ENCODE assay signal across 15 mouse cellular contexts in the genomic region with DNA sequence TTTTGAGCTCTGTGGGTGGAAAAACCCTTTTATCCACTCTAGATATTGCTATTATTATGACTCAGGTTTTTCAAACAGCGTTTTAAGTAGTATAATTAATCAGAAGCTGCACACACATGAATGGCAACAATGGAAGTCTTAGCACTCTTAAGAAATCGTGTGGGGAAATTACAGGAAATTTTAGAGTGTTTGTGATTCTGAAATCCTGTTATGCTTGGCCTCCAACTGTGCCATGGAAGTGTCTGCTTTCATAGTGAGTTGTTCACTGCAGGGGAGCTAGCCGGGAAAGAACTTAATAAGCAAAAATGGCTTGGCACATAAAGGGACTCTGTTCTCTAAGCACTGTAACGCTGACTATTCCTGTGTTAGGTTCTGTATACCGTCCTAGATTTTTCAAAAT.
DNase-seq lines count a peak whose midpoint lies in the region; ATAC-seq and TF ChIP-seq lines count a peak whose summit lies in the region.
"Had no signal": no experiment of that assay in that cellular context is flagged by ENCODE, and none has a peak within 500 bp of the region (broad histone marks: within the 10 kb centered on the region; RNA-seq: fewer than 3 reads in every experiment).

No protein-coding gene starts in this region.

- H3K4me1 ChIP-seq in embryonic facial prominence, embryonic 11.5 days (ENCODE audit: control insufficient read depth, insufficient read depth, low read length): no peaks in the 10 kb centered on the region
- no peaks in the 10 kb centered on the region for H3K4me1 ChIP-seq in embryonic facial prominence, embryonic 10.5 days
- no peaks in the 10 kb centered on the region for H3K4me1 ChIP-seq in forebrain, embryonic 16.5 days (replicated peaks; ENCODE audit: control insufficient read depth, insufficient read depth, low read length)
- H3K4me1 ChIP-seq in limb, embryonic 14.5 days (ENCODE audit: control insufficient read depth, insufficient read depth, low read length): 0 out of 2 replicates have a peak, but pooled peaks cover 3% of the 10 kb centered on the region
- H3K4me1 ChIP-seq: embryonic facial prominence, embryonic 12.5 days had no signal

- ATAC-seq in embryonic facial prominence, embryonic 11.5 days (replicated peaks; ENCODE audit: insufficient number of reproducible peaks, low FRiP score, low TSS enrichment, low read depth): no peak
- ATAC-seq in forebrain, embryonic 16.5 days: peak; percentile 88
- no peak for ATAC-seq in limb, embryonic 14.5 days (ENCODE audit: low FRiP score, low read depth)
- ATAC-seq: liver, postnatal 0 days had no signal

- no peak overlapping the region for H3K27ac ChIP-seq in embryonic facial prominence, embryonic 11.5 days (replicated peaks; ENCODE audit: low read depth, low read length)
- H3K27ac ChIP-seq in embryonic facial prominence, embryonic 10.5 days (replicated peaks): no peak overlapping the region
- H3K27ac ChIP-seq in forebrain, embryonic 16.5 days (ENCODE audit: low read length): no peak overlapping the region
- H3K27ac ChIP-seq in limb, embryonic 14.5 days (replicated peaks; ENCODE audit: low read depth, low read length): no peak overlapping the region
- H3K27ac ChIP-seq: embryonic facial prominence, embryonic 12.5 days had no signal

- DNase-seq in embryonic facial prominence, embryonic 11.5 days (ENCODE audit: low spot score): peak; percentile 19
- no peak for DNase-seq in embryonic facial prominence, embryonic 10.5 days (ENCODE audit: low spot score)
- DNase-seq in brain, adult 2 months (ENCODE audit: low read depth, low spot score): peak; percentile 43
- peak; percentile 4 for DNase-seq in limb, embryonic 14.5 days (ENCODE audit: low spot score)
- no peak for DNase-seq in frontal cortex, postnatal 14 days (ENCODE audit: low spot score in 2 of 2)
- DNase-seq in cerebellum, adult 11 months: no peak
- DNase-seq in lung, postnatal 4 days: no peak
- DNase-seq: adrenal gland, postnatal 14 days; cerebellum, adult 11-12 months; heart, postnatal 4 days; kidney, adult 2 months; liver, postnatal 0 days; right cerebral cortex, postnatal 14 days had no signal

- H3K4me3 ChIP-seq in embryonic facial prominence, embryonic 11.5 days (ENCODE audit: low read depth, low read length): no peak overlapping the region
- no peak overlapping the region for H3K4me3 ChIP-seq in embryonic facial prominence, embryonic 10.5 days
- no peak overlapping the region for H3K4me3 ChIP-seq in forebrain, embryonic 16.5 days (replicated peaks; ENCODE audit: low read length)
- no peak overlapping the region for H3K4me3 ChIP-seq in limb, embryonic 14.5 days (replicated peaks; ENCODE audit: low read length)
- H3K4me3 ChIP-seq: embryonic facial prominence, embryonic 12.5 days had no signal

- no peaks in the 10 kb centered on the region for H3K9me3 ChIP-seq in embryonic facial prominence, embryonic 11.5 days (replicated peaks; ENCODE audit: control insufficient read depth, low read length)
- H3K9me3 ChIP-seq in embryonic facial prominence, embryonic 10.5 days: no peaks in the 10 kb centered on the region
- no peaks in the 10 kb centered on the region for H3K9me3 ChIP-seq in forebrain, embryonic 16.5 days (ENCODE audit: control insufficient read depth, low read length)
- H3K9me3 ChIP-seq in limb, embryonic 14.5 days (ENCODE audit: control insufficient read depth, low read length): no peaks in the 10 kb centered on the region
- H3K9me3 ChIP-seq: embryonic facial prominence, embryonic 12.5 days had no signal

- no peaks in the 10 kb centered on the region for H3K27me3 ChIP-seq in embryonic facial prominence, embryonic 11.5 days (ENCODE audit: control insufficient read depth, insufficient read depth, low read length)
- H3K27me3 ChIP-seq in embryonic facial prominence, embryonic 10.5 days (replicated peaks; ENCODE audit: low read depth, poor library complexity, severe bottlenecking): no peaks in the 10 kb centered on the region
- no peaks in the 10 kb centered on the region for H3K27me3 ChIP-seq in forebrain, embryonic 16.5 days (replicated peaks; ENCODE audit: control insufficient read depth, insufficient read depth, low read length)
- H3K27me3 ChIP-seq in limb, embryonic 14.5 days (ENCODE audit: control insufficient read depth, insufficient read depth, low read length): no peaks in the 10 kb centered on the region
- H3K27me3 ChIP-seq: embryonic facial prominence, embryonic 12.5 days had no signal

- no peak overlapping the region for H3K4me2 ChIP-seq in embryonic facial prominence, embryonic 11.5 days (ENCODE audit: low read depth, low read length)
- no peak overlapping the region for H3K4me2 ChIP-seq in forebrain, embryonic 16.5 days (ENCODE audit: low read length)
- H3K4me2 ChIP-seq in limb, embryonic 14.5 days (replicated peaks; ENCODE audit: low read depth, low read length, severe bottlenecking): no peak overlapping the region
- H3K4me2 ChIP-seq: embryonic facial prominence, embryonic 12.5 days had no signal

- no peak overlapping the region for H3K9ac ChIP-seq in embryonic facial prominence, embryonic 11.5 days (replicated peaks; ENCODE audit: low read length)
- H3K9ac ChIP-seq in forebrain, embryonic 16.5 days (replicated peaks; ENCODE audit: low read depth, low read length): no peak overlapping the region
- H3K9ac ChIP-seq in limb, embryonic 14.5 days (ENCODE audit: low read depth, low read length, severe bottlenecking): no peak overlapping the region
- H3K9ac ChIP-seq: embryonic facial prominence, embryonic 12.5 days; liver, postnatal 0 days had no signal

- H3K36me3 ChIP-seq in embryonic facial prominence, embryonic 11.5 days (replicated peaks; ENCODE audit: control insufficient read depth, insufficient read depth, low read depth, low read length): no peaks in the 10 kb centered on the region
- no peaks in the 10 kb centered on the region for H3K36me3 ChIP-seq in embryonic facial prominence, embryonic 10.5 days (replicated peaks)
- no peaks in the 10 kb centered on the region for H3K36me3 ChIP-seq in forebrain, embryonic 16.5 days (ENCODE audit: control insufficient read depth, insufficient read depth)
- no peaks in the 10 kb centered on the region for H3K36me3 ChIP-seq in limb, embryonic 14.5 days (ENCODE audit: control insufficient read depth, insufficient read depth, low read length)
- H3K36me3 ChIP-seq: embryonic facial prominence, embryonic 12.5 days had no signal

- WGBS in embryonic facial prominence, embryonic 11.5 days: 42% methylated on average over 5 of the region's 5 CpGs
- WGBS in embryonic facial prominence, embryonic 10.5 days: 42% methylated on average over 5 of the region's 5 CpGs
- WGBS in forebrain, embryonic 16.5 days: 3% methylated on average over 5 of the region's 5 CpGs
- 24% methylated on average over 5 of the region's 5 CpGs for WGBS in limb, embryonic 14.5 days

- no peak for TF ChIP-seq POLR2A in limb, embryonic 14.5 days (IDR thresholded peaks at IDR 0.05; ENCODE audit: borderline replicate concordance, extremely low read depth, insufficient read depth, insufficient read length)

Comparison
In these comparisons a context has a peak if more than half of its experiments do, and no peak if none do; other contexts are left out.
1. DNase-seq: peak in embryonic facial prominence, embryonic 11.5 days (single experiment), brain, adult 2 months (single experiment) and limb, embryonic 14.5 days (single experiment); none in embryonic facial prominence, embryonic 10.5 days (single experiment), frontal cortex, postnatal 14 days (0 of 2), cerebellum, adult 11 months (single experiment) and lung, postnatal 4 days (0 of 2).